Mouse (Mus musculus) lung, adult 10 weeks (tissue): ENCODE measurements around the gene Gpr37l1. TPM values are rescaled to one million over a fixed set of nuclear protein-coding genes. Genes with fewer than 3 reads are reported as not detected.

Experiments used
- polyA plus RNA-seq: library from polyadenylated mRNA; stranded (reverse); fragments of 350-450 nt; fragmentation: Illumina TruSeq; extraction: RNeasy Lipid Tissue Mini Kit (QIAGEN cat#74804); gene quantifications from one replicate; pipeline ENCODE4 v1.2.3, GENCODE M21; 2014; ENCODE audit warnings: low read depth, low replicate concordance; ENCODE audit not compliant: insufficient read depth

Gpr37l1 gene
- polyA plus RNA-seq, result 0.27 TPM

DNA sequence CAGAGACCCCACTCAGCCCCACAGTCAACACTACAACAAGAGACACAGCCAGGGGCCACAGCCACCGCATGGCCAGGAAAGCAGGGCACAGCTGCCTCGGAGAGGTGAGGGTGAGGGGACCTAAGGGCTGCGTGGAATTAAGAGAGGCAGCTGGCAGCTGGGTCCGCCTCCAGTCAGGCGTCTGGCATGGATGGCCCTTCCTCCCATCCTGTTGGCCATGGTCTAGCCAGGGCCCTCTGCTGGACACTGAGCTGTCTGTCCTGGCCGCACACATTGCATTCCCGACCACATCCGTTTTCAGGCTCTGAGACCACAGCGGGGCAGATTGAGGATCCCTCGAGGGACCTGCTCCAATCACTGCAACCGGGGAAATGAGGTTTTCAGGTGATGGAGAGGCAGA is at the start of gene Gpr37l1:
Gpr37l1 (minus strand) TSS at position 247 of the 400 bp plus-strand sequence.

DNA sequence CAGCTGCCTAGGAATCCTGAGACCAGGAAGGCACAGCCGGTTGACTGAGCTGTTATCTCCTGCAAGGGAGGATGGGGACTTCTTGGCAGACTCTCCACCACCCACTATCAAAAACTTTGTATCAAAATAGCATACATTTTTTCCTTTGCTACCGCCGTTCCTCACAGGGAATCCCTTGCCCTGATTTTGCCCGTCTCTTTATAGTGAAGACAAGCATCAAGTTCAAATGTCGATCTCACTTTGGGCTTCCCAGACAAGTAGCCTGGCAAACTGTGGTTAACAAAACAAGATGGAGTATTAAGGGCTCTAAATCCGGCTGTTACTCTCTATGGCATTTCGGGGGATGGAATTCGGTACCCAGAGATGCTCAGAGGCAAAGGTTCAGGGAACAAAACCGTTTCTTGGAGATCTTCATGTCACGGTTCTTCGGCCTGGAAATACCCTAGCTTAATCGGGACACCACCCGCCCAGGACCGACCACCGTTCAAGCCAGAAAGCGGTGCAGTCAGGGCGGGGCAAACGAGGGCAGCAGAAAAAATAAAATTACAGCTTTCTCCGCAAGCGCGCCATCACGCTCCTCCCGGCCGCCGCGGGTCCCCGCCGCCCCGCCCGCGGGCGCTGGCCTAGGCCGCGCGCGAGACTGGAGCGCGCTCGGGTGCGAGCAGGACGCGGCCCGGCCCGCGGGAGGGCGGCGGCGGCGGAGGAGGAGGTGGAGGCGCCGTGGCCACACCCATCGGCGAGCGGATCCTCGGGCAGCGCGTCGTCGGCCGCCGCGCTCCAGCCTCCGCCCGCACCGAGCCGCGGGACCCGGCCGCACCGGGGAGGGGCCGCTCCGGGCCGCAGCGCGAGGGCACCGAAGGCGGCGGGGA is 21.2 kb downstream of the Gpr37l1 start, which contains the start of gene Arl8a:
Arl8a (plus strand) TSS at position 748 of the 869 bp plus-strand sequence.

DNA sequence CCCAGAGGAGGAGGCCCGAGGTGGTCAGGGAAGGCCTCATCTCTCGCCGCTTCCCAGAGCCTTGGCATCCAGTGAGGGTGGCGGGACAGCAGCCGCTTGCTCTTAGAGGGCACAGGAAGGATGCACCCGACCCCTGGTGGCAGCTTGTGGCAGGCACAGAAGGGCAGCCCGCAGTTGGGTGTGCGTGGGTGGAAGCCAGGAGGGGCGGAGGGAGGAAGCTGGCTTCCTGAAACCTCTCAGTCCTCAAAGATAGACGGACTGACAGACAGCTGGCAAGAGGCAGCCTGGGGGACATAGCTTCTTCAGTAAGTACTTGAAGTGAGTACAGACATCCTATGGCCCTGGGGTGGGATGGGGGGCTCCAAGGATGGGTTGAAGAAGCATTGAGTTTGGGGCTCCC is 35.0 kb downstream of the Gpr37l1 start, which contains the start of gene Ptpn7:
Ptpn7 (plus strand) TSS at position 228 of the 400 bp plus-strand sequence.

Other genes with a start within 250 kb of the Gpr37l1 start
- 7.1 TPM for gene Ppp1r12b, start 211.7 kb downstream of the Gpr37l1 start, polyA plus RNA-seq
- gene Ube2t, start 205.1 kb downstream of the Gpr37l1 start, polyA plus RNA-seq, result 1.4 TPM
- gene Lgr6, start 62.4 kb downstream of the Gpr37l1 start, polyA plus RNA-seq, result 2.3 TPM
- gene Ptpn7, start 35.0 kb downstream of the Gpr37l1 start, polyA plus RNA-seq, result 2.6 TPM
- gene Arl8a, start 20.9 kb downstream of the Gpr37l1 start, polyA plus RNA-seq, result 42.2 TPM
- gene Elf3, start 90.9 kb upstream of the Gpr37l1 start, polyA plus RNA-seq, result 18.8 TPM
- gene Rnpep, start 116.4 kb upstream of the Gpr37l1 start, polyA plus RNA-seq, result 43.3 TPM
- 64.8 TPM for gene Timm17a, start 146.1 kb upstream of the Gpr37l1 start, polyA plus RNA-seq
- 7.1 TPM for gene Lmod1, start 157.1 kb upstream of the Gpr37l1 start, polyA plus RNA-seq
- gene Shisa4, start 207.6 kb upstream of the Gpr37l1 start, polyA plus RNA-seq, result 5.9 TPM